Mouse (Mus musculus) bone marrow, adult 2 months (tissue): ENCODE data around the gene Spef2.

Experiments used
- CTCF ChIP-seq: fragments of 200-500 bp; IDR thresholded peaks from 2 replicates; pipeline ENCODE4 v1.5.1; 2011; ENCODE audit warnings: low read length, control low read depth; ENCODE audit not compliant: control insufficient read depth, insufficient read depth
- POLR2A ChIP-seq: fragments of 200-500 bp; IDR thresholded peaks from 2 replicates; pipeline ENCODE4 v1.6.1; 2011; ENCODE audit warnings: low read depth, mild to moderate bottlenecking, control low read depth, low read length, borderline replicate concordance; ENCODE audit not compliant: control insufficient read depth

- TF ChIP-seq CTCF: no peak
- no peak for TF ChIP-seq POLR2A
Measured at GRCm38 (mm10) chr15:9710330-9710729, 38.3 kb downstream of the Spef2 start.
